Mouse (Mus musculus) spleen, adult 2 months (tissue): ENCODE measurements around the gene Igfbp2.

Source experiments
- CTCF ChIP-seq: fragments of 200-500 bp; IDR thresholded peaks from 2 replicates; pipeline ENCODE4 v1.5.1; 2011; ENCODE audit warnings: mild to moderate bottlenecking, inconsistent platforms; ENCODE audit not compliant: insufficient read depth, insufficient read length, insufficient replicate concordance; ENCODE audit errors: extremely low read depth
- POLR2A ChIP-seq: fragments of 200-500 bp; IDR thresholded peaks from 2 replicates; pipeline ENCODE4 v1.6.1; 2011; ENCODE audit warnings: low read depth, low read length, inconsistent platforms

GRCm38 (mm10) chr1:72862248-72862647 lies 37.9 kb downstream of the Igfbp2 start:
- no peak for TF ChIP-seq CTCF
- TF ChIP-seq POLR2A: no peak
